Mouse (Mus musculus): ENCODE data around the gene Slc25a33. TPM values are rescaled to one million over a fixed set of nuclear protein-coding genes. Genes with fewer than 3 reads are reported as not detected.

Slc25a33 gene
- polyA plus RNA-seq, 1 experiment from 2014 or later, result 7.5 TPM

- Histone ChIP-seq H3K27ac (ENCODE audit: poor library complexity, severe bottlenecking) (no peak overlapping the region), H3K36me3 (peaks cover 11% of the 10 kb centered on the region), H3K4me1 (replicated peaks) (peaks cover 65% of the 10 kb centered on the region), H3K4me2 (peak overlapping the region; percentile 96), H3K27me3 (replicated peaks) (no peaks in the 10 kb centered on the region), H3K9me3 (replicated peaks) (no peaks in the 10 kb centered on the region), H3K4me3 (no peak overlapping the region), H3K9ac (peak overlapping the region; percentile 11; the same call in 1 of the 2 replicates)
- WGBS, result 67% methylated on average over 5 of the region's 5 CpGs
- no peak for ATAC-seq (ENCODE audit: insufficient number of reproducible peaks, low FRiP score)
Observed at GRCm38 (mm10) chr4:149735624-149736250, 38.3 kb downstream of the Slc25a33 start.

GRCm38 (mm10) chr4:149734730-149735475 lies 39.2 kb downstream of the Slc25a33 start:
- H3K9ac ChIP-seq, result no peak overlapping the region
- no peaks in the 10 kb centered on the region for H3K27me3 ChIP-seq (replicated peaks)
- peaks cover 67% of the 10 kb centered on the region for H3K4me1 ChIP-seq (replicated peaks)
- H3K4me3 ChIP-seq, result no peak overlapping the region
- H3K4me2 ChIP-seq, result no peak overlapping the region
- H3K9me3 ChIP-seq (replicated peaks), result no peaks in the 10 kb centered on the region
- 73% methylated on average over 10 of the region's 10 CpGs for WGBS
- no peak overlapping the region for H3K27ac ChIP-seq (ENCODE audit: poor library complexity, severe bottlenecking)
- ATAC-seq (ENCODE audit: insufficient number of reproducible peaks, low FRiP score), result no peak
- H3K36me3 ChIP-seq, result peaks cover 18% of the 10 kb centered on the region

- no peaks in the 10 kb centered on the region for H3K9me3 ChIP-seq (replicated peaks)
- H3K27ac ChIP-seq (ENCODE audit: poor library complexity, severe bottlenecking), result no peak overlapping the region
- 77% methylated on average over 6 of the region's 6 CpGs for WGBS
- no peak for ATAC-seq (ENCODE audit: insufficient number of reproducible peaks, low FRiP score)
- H3K4me3 ChIP-seq, result no peak overlapping the region
- H3K9ac ChIP-seq, result no peak overlapping the region
- peaks cover 25% of the 10 kb centered on the region for H3K36me3 ChIP-seq
- no peaks in the 10 kb centered on the region for H3K27me3 ChIP-seq (replicated peaks)
- no peak overlapping the region for H3K4me2 ChIP-seq
- peaks cover 67% of the 10 kb centered on the region for H3K4me1 ChIP-seq (replicated peaks)
Observed at GRCm38 (mm10) chr4:149734246-149734645, 39.8 kb downstream of the Slc25a33 start.

GRCm38 (mm10) chr4:149733748-149734147 lies 40.3 kb downstream of the Slc25a33 start:
- 64% methylated on average over 6 of the region's 6 CpGs for WGBS
- Histone ChIP-seq H3K4me1 (replicated peaks) (peaks cover 67% of the 10 kb centered on the region), H3K36me3 (peaks cover 30% of the 10 kb centered on the region), H3K4me2 (no peak overlapping the region), H3K4me3 (no peak overlapping the region), H3K9ac (0 out of 2 replicates have a peak overlapping the region, but pooled peaks have one; percentile 8), H3K9me3 (replicated peaks) (no peaks in the 10 kb centered on the region), H3K27ac (ENCODE audit: poor library complexity, severe bottlenecking) (no peak overlapping the region), H3K27me3 (replicated peaks) (no peaks in the 10 kb centered on the region)
- no peak for ATAC-seq (ENCODE audit: insufficient number of reproducible peaks, low FRiP score)

GRCm38 (mm10) chr4:149732800-149733199 lies 41.3 kb downstream of the Slc25a33 start:
- H3K9ac ChIP-seq, result no peak overlapping the region
- H3K27ac ChIP-seq (ENCODE audit: poor library complexity, severe bottlenecking), result 0 out of 2 replicates have a peak overlapping the region, but pooled peaks have one; percentile 18
- WGBS, result 44% methylated on average over 10 of the region's 10 CpGs
- H3K4me2 ChIP-seq, result no peak overlapping the region
- no peak overlapping the region for H3K4me3 ChIP-seq
- ATAC-seq (ENCODE audit: insufficient number of reproducible peaks, low FRiP score), result no peak
- H3K4me1 ChIP-seq (replicated peaks), result peaks cover 67% of the 10 kb centered on the region
- no peaks in the 10 kb centered on the region for H3K9me3 ChIP-seq (replicated peaks)
- H3K27me3 ChIP-seq (replicated peaks), result no peaks in the 10 kb centered on the region
- peaks cover 36% of the 10 kb centered on the region for H3K36me3 ChIP-seq

GRCm38 (mm10) chr4:149732313-149732712 lies 41.8 kb downstream of the Slc25a33 start:
- Histone ChIP-seq H3K9ac (no peak overlapping the region; the same call in 1 of the 2 replicates), H3K4me1 (replicated peaks) (peaks cover 67% of the 10 kb centered on the region), H3K36me3 (peaks cover 41% of the 10 kb centered on the region), H3K4me3 (no peak overlapping the region), H3K27ac (ENCODE audit: poor library complexity, severe bottlenecking) (no peak overlapping the region), H3K9me3 (replicated peaks) (no peaks in the 10 kb centered on the region), H3K4me2 (no peak overlapping the region), H3K27me3 (replicated peaks) (no peaks in the 10 kb centered on the region)
- 93% methylated on average over 3 of the region's 3 CpGs for WGBS
- ATAC-seq (ENCODE audit: insufficient number of reproducible peaks, low FRiP score), result no peak

GRCm38 (mm10) chr4:149730827-149731226 lies 43.2 kb downstream of the Slc25a33 start:
- H3K4me2 ChIP-seq, result no peak overlapping the region
- H3K36me3 ChIP-seq, result peaks cover 56% of the 10 kb centered on the region
- no peaks in the 10 kb centered on the region for H3K9me3 ChIP-seq (replicated peaks)
- WGBS, result 64% methylated on average over 7 of the region's 7 CpGs
- no peak overlapping the region for H3K4me3 ChIP-seq
- no peaks in the 10 kb centered on the region for H3K27me3 ChIP-seq (replicated peaks)
- ATAC-seq (ENCODE audit: insufficient number of reproducible peaks, low FRiP score), result no peak
- H3K9ac ChIP-seq, result no peak overlapping the region
- no peak overlapping the region for H3K27ac ChIP-seq (ENCODE audit: poor library complexity, severe bottlenecking)
- peaks cover 53% of the 10 kb centered on the region for H3K4me1 ChIP-seq (replicated peaks)

- no peak overlapping the region for H3K4me3 ChIP-seq
- no peaks in the 10 kb centered on the region for H3K27me3 ChIP-seq (replicated peaks)
- H3K27ac ChIP-seq (ENCODE audit: poor library complexity, severe bottlenecking), result no peak overlapping the region
- H3K36me3 ChIP-seq, result peaks cover 67% of the 10 kb centered on the region
- peaks cover 42% of the 10 kb centered on the region for H3K4me1 ChIP-seq (replicated peaks)
- no peak overlapping the region for H3K9ac ChIP-seq
- H3K9me3 ChIP-seq (replicated peaks), result no peaks in the 10 kb centered on the region
- 76% methylated on average over 8 of the region's 8 CpGs for WGBS
- no peak overlapping the region for H3K4me2 ChIP-seq
- no peak for ATAC-seq (ENCODE audit: insufficient number of reproducible peaks, low FRiP score)
Observed at GRCm38 (mm10) chr4:149728810-149729209, 45.3 kb downstream of the Slc25a33 start.

- no peaks in the 10 kb centered on the region for H3K27me3 ChIP-seq (replicated peaks)
- no peaks in the 10 kb centered on the region for H3K9me3 ChIP-seq (replicated peaks)
- no peak overlapping the region for H3K9ac ChIP-seq
- peaks cover 75% of the 10 kb centered on the region for H3K36me3 ChIP-seq
- H3K27ac ChIP-seq (ENCODE audit: poor library complexity, severe bottlenecking), result no peak overlapping the region
- no peak overlapping the region for H3K4me2 ChIP-seq
- peaks cover 30% of the 10 kb centered on the region for H3K4me1 ChIP-seq (replicated peaks)
- no peak overlapping the region for H3K4me3 ChIP-seq
- ATAC-seq (ENCODE audit: insufficient number of reproducible peaks, low FRiP score), result no peak
- 93% methylated on average over 5 of the region's 5 CpGs for WGBS
Observed at GRCm38 (mm10) chr4:149727636-149728035, 46.4 kb downstream of the Slc25a33 start.

GRCm38 (mm10) chr4:149725661-149726350 lies 48.3 kb downstream of the Slc25a33 start:
- H3K36me3 ChIP-seq, result peaks cover 80% of the 10 kb centered on the region
- ATAC-seq (ENCODE audit: insufficient number of reproducible peaks, low FRiP score), result no peak

GRCm38 (mm10) chr4:149724916-149725470 lies 49.1 kb downstream of the Slc25a33 start:
- 85% methylated on average over 17 of the region's 17 CpGs for WGBS
- ATAC-seq (ENCODE audit: insufficient number of reproducible peaks, low FRiP score), result no peak

More at GRCm38 (mm10) chr4:149725661-149726350, 48.3 kb downstream of the Slc25a33 start:
- H3K4me2 ChIP-seq, result no peak overlapping the region
- H3K9me3 ChIP-seq (replicated peaks), result no peaks in the 10 kb centered on the region
- peaks cover 15% of the 10 kb centered on the region for H3K4me1 ChIP-seq (replicated peaks)
- 51% methylated on average over 15 of the region's 15 CpGs for WGBS
- H3K9ac ChIP-seq, result 0 out of 2 replicates have a peak overlapping the region, but pooled peaks have one; percentile 9
- no peak overlapping the region for H3K27ac ChIP-seq (ENCODE audit: poor library complexity, severe bottlenecking)
- no peaks in the 10 kb centered on the region for H3K27me3 ChIP-seq (replicated peaks)
- no peak overlapping the region for H3K4me3 ChIP-seq

More at GRCm38 (mm10) chr4:149724916-149725470, 49.1 kb downstream of the Slc25a33 start:
- peaks cover 12% of the 10 kb centered on the region; the same call in 1 of the 2 replicates for H3K4me1 ChIP-seq (replicated peaks)
- H3K4me3 ChIP-seq, result no peak overlapping the region
- H3K27me3 ChIP-seq (replicated peaks), result no peaks in the 10 kb centered on the region
- H3K9me3 ChIP-seq (replicated peaks), result no peaks in the 10 kb centered on the region
- H3K36me3 ChIP-seq, result peaks cover 82% of the 10 kb centered on the region
- no peak overlapping the region for H3K4me2 ChIP-seq
- no peak overlapping the region for H3K9ac ChIP-seq
- no peak overlapping the region for H3K27ac ChIP-seq (ENCODE audit: poor library complexity, severe bottlenecking)

All from heart, embryonic 12.5 days (tissue).